Mouse (Mus musculus) bone marrow macrophage, adult 2 months (primary cell): Measurements from ENCODE around the gene Ctsf.

ENCODE experiments used
- CTCF ChIP-seq: IDR thresholded peaks from 2 replicates; pipeline ENCODE4 v1.5.1; 2012; ENCODE audit warnings: low read depth, mild to moderate bottlenecking, low read length, moderate library complexity
- POLR2A ChIP-seq: IDR thresholded peaks from 2 replicates; pipeline ENCODE4 v1.6.1; 2012; ENCODE audit warnings: mild to moderate bottlenecking, low read depth, low read length, borderline replicate concordance

- TF ChIP-seq CTCF: peak; percentile 42; the same call in 1 of the 2 replicates
- no peak for TF ChIP-seq POLR2A
Measured at GRCm38 (mm10) chr19:4908107-4908506, 53.2 kb downstream of the Ctsf start.
